27 mouse cellular contexts compared by ENCODE assay signal in the genomic region with DNA sequence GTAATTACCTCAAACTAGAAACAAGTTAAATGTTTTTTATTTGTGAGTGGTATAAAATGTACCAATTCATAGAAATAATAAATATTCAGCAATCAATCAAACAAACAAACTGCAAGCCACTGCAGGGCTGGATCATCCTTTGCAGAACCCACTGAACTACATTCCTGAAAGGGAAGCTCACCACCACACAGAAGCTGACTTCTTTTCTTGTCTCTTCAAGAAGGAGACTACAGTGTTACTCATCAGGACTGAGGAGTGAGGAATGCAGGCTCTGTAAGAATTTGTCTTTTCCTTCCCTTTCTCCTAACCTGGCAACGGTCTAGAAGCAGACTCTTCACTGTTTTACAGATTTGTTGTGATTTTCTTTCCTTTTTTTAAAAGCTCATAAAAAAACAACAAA.
DNase-seq lines count a peak whose midpoint lies in the region; ATAC-seq and TF ChIP-seq lines count a peak whose summit lies in the region.
"Had no signal": no experiment of that assay in that cellular context is flagged by ENCODE, and none has a peak within 500 bp of the region (broad histone marks: within the 10 kb centered on the region; RNA-seq: fewer than 3 reads in every experiment).

No protein-coding gene starts in this region.

- 0 out of 2 replicates have a peak, but pooled peaks have one; percentile 50 for ATAC-seq in stomach, embryonic 15.5 days (ENCODE audit: insufficient read depth, low FRiP score, low read depth)
- no peak for ATAC-seq in stomach, postnatal 0 days (ENCODE audit: low FRiP score, low TSS enrichment)
- ATAC-seq: forebrain, embryonic 13.5 days; forebrain, embryonic 16.5 days; hindbrain, postnatal 0 days; inflammation-experienced regulatory T-cells, adult 6 months; intestine, embryonic 16.5 days had no signal

- H3K4me3 ChIP-seq in stomach, embryonic 15.5 days (replicated peaks), result no peak overlapping the region
- no peak overlapping the region for H3K4me3 ChIP-seq in stomach, postnatal 0 days (ENCODE audit: low read depth, low read length)
- H3K4me3 ChIP-seq in embryonic fibroblast, embryonic 13.5 days (ENCODE audit: insufficient read depth, low read length), result no peak overlapping the region
- H3K4me3 ChIP-seq: embryonic facial prominence, embryonic 12.5 days; forebrain, embryonic 10.5 days; forebrain, embryonic 13.5 days; heart, adult 2 months; heart, embryonic 10.5 days; heart, embryonic 13.5 days had no signal

- no peaks in the 10 kb centered on the region for H3K9me3 ChIP-seq in stomach, embryonic 15.5 days
- H3K9me3 ChIP-seq in stomach, postnatal 0 days (ENCODE audit: control insufficient read depth, low read length), result no peaks in the 10 kb centered on the region
- H3K9me3 ChIP-seq: embryonic facial prominence, embryonic 12.5 days; forebrain, embryonic 10.5 days; forebrain, embryonic 13.5 days; heart, embryonic 10.5 days had no signal

- no peak for TF ChIP-seq CTCF in stomach, postnatal 0 days (IDR thresholded peaks at IDR 0.05; ENCODE audit: low read depth)
- no peak for TF ChIP-seq CTCF in embryonic fibroblast, embryonic 13.5 days (IDR thresholded peaks at IDR 0.05; ENCODE audit: borderline replicate concordance, insufficient read depth, low read length)

- TF ChIP-seq EP300 in stomach, postnatal 0 days (optimal IDR thresholded peaks at IDR 0.05), result no peak

- DNase-seq in stomach, postnatal 0 days (ENCODE audit: low spot score), result no peak
- peak; percentile 73 for DNase-seq in Muller cell, postnatal 12 days (ENCODE audit: inconsistent ontology term)
- DNase-seq in urinary bladder, postnatal 36 days (ENCODE audit: low spot score in 2 of 2), result no peak
- DNase-seq in urinary bladder, postnatal 25 days (ENCODE audit: low spot score), result no peak
- DNase-seq in cerebellum, adult 8-10 months, result no peak
- DNase-seq: adrenal gland, adult 2 months; adrenal gland, postnatal 14 days; cerebellum, adult 11 months; cerebellum, adult 9-10 months; cerebellum, postnatal 14 days; gastrocnemius, postnatal 10 days; gastrocnemius, postnatal 36 days; heart, adult 2 months; heart, postnatal 14 days; heart, postnatal 4 days had no signal

- no peak overlapping the region for H3K27ac ChIP-seq in stomach, embryonic 15.5 days
- H3K27ac ChIP-seq in stomach, postnatal 0 days (replicated peaks), result no peak overlapping the region
- peak overlapping the region; percentile 91 for H3K27ac ChIP-seq in embryonic fibroblast, embryonic 13.5 days (ENCODE audit: insufficient read depth, low read length)
- H3K27ac ChIP-seq: embryonic facial prominence, embryonic 12.5 days; forebrain, embryonic 10.5 days; forebrain, embryonic 13.5 days; heart, adult 2 months; heart, embryonic 10.5 days; heart, embryonic 13.5 days; hindbrain, embryonic 14.5 days; hindbrain, postnatal 0 days had no signal

- no peak for TF ChIP-seq POLR2A in embryonic fibroblast, embryonic 13.5 days (IDR thresholded peaks at IDR 0.05; ENCODE audit: low read depth, low read length)

- no peak overlapping the region for H3K4me2 ChIP-seq in stomach, embryonic 15.5 days
- H3K4me2 ChIP-seq in stomach, postnatal 0 days (replicated peaks; ENCODE audit: low read depth), result no peak overlapping the region
- H3K4me2 ChIP-seq: embryonic facial prominence, embryonic 12.5 days; forebrain, embryonic 13.5 days; heart, embryonic 13.5 days; hindbrain, embryonic 14.5 days had no signal

- no peak overlapping the region for H3K9ac ChIP-seq in stomach, embryonic 15.5 days
- H3K9ac ChIP-seq in stomach, postnatal 0 days (ENCODE audit: low read length), result no peak overlapping the region
- H3K9ac ChIP-seq: embryonic facial prominence, embryonic 12.5 days; forebrain, embryonic 13.5 days; heart, embryonic 13.5 days; hindbrain, embryonic 14.5 days had no signal

- H3K4me1 ChIP-seq in stomach, embryonic 15.5 days, result no peaks in the 10 kb centered on the region
- H3K4me1 ChIP-seq in stomach, postnatal 0 days (replicated peaks; ENCODE audit: control insufficient read depth, insufficient read depth), result no peaks in the 10 kb centered on the region
- H3K4me1 ChIP-seq in embryonic fibroblast, embryonic 13.5 days (ENCODE audit: control insufficient read depth, insufficient read depth, low read length), result peaks cover 20% of the 10 kb centered on the region
- H3K4me1 ChIP-seq: embryonic facial prominence, embryonic 12.5 days; forebrain, embryonic 10.5 days; forebrain, embryonic 13.5 days had no signal

- no peaks in the 10 kb centered on the region for H3K27me3 ChIP-seq in stomach, embryonic 15.5 days (replicated peaks)
- H3K27me3 ChIP-seq in stomach, postnatal 0 days (ENCODE audit: control insufficient read depth, insufficient read depth, low read length), result no peaks in the 10 kb centered on the region
- H3K27me3 ChIP-seq: embryonic facial prominence, embryonic 12.5 days; forebrain, embryonic 13.5 days had no signal

- H3K36me3 ChIP-seq in stomach, embryonic 15.5 days, result no peaks in the 10 kb centered on the region
- H3K36me3 ChIP-seq in stomach, postnatal 0 days (ENCODE audit: control insufficient read depth, insufficient read depth, low read length), result no peaks in the 10 kb centered on the region
- H3K36me3 ChIP-seq: embryonic facial prominence, embryonic 12.5 days; forebrain, embryonic 10.5 days had no signal

- WGBS in stomach, embryonic 15.5 days, result 68% methylated on average over 1 of the region's 1 CpGs
- WGBS in stomach, postnatal 0 days, result 52% methylated on average over 1 of the region's 1 CpGs
